Mouse (Mus musculus) bone marrow macrophage, adult 2 months (primary cell): ENCODE data around the gene Kcnq1. TPM values are rescaled to one million over a fixed set of nuclear protein-coding genes. Genes with fewer than 3 reads are reported as not detected.

ENCODE experiments used
- H3K27ac ChIP-seq: 2 replicates; pipeline ENCODE4 v1.5.1; 2012; ENCODE audit warnings: low read depth, low read length; ENCODE audit not compliant: insufficient read depth
- H3K4me1 ChIP-seq: 2 replicates; pipeline ENCODE4 v1.6.1; 2012; ENCODE audit warnings: low read length; ENCODE audit not compliant: control insufficient read depth, insufficient read depth
- H3K4me3 ChIP-seq: 2 replicates; pipeline ENCODE4 v1.5.1; 2012; ENCODE audit warnings: mild to moderate bottlenecking, low read length, moderate library complexity; ENCODE audit not compliant: insufficient read depth
- CTCF ChIP-seq: IDR thresholded peaks from 2 replicates; pipeline ENCODE4 v1.5.1; 2012; ENCODE audit warnings: low read depth, mild to moderate bottlenecking, low read length, moderate library complexity
- POLR2A ChIP-seq: IDR thresholded peaks from 2 replicates; pipeline ENCODE4 v1.6.1; 2012; ENCODE audit warnings: mild to moderate bottlenecking, low read depth, low read length, borderline replicate concordance
- polyA plus RNA-seq: library from polyadenylated mRNA; stranded (reverse); fragments of >200 nt; gene quantifications from 2 replicates; pipeline ENCODE4 v1.2.4, GENCODE M21; 2012; ENCODE audit not compliant: missing spikeins, insufficient read depth, insufficient read length

The Kcnq1 gene
- polyA plus RNA-seq, 1 experiment, result not detected

DNA sequence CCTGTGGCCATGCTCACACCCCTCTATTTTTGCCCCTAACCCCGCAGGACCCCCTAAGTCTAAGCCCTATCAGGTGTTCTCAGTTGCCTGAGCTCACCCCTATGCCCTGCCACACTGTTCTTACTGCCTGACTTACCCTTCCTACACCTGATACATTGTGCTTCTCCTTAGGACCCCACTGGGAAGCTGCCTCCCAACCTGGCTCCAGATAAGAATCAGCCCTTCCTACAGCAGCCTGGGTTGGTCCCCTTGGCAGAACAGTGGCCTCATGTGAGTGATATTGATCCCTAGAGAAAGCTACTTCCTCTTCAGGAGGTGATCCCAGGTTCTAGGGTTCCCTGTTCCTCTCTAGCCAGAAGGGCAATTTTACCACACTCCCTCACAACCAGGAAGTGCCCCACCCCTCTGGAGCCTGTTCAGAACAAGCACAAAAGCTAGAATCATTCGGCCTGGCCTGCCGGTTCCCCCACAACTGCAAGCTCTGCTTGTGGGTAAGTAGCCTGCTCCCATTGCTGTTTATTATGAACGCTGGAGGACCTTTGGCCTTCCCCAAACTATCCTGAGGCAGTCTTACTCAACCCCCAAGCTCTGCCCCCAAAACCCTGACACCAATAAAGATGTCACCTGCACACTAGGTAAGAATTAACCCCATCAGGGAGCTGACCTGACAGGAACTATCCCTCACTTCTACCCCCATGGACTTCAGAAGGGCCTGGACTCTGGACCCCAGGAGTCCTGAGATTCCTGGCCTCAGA lies 367.4 kb downstream of the Kcnq1 start, which contains the start of gene Slc22a18:
Gene Slc22a18, plus strand, starts transcription at position 390 of the 755 bp plus-strand sequence.
- Histone ChIP-seq H3K4me3 (peak within 1 kb of the TSS; percentile 44), H3K4me1 (peaks cover 3% of the 10 kb centered on the region; the same call in 1 of the 2 replicates), H3K27ac (no peak within 1 kb of the TSS)
- TF ChIP-seq POLR2A (no peak), CTCF (no peak)

DNA sequence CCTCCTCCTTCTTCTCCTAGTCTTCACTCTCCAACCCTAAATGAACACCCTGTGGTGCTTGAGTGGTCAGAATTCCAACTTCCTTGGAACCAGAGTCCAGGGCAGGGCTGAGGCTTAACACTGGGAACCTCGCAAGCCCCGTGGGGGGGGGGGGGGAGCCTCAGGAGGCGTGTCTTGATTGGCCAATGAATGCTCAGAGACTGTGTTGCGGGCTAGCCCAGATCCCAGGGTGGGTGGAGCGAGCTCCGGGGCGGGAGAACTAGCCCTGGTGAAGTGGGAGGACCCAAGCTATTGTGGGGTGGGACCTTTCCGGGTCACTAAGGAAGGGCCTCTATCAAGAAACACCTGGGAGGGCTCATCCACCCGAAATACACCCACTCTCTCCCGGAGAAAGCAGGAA lies 368.6 kb downstream of the Kcnq1 start:
- Histone ChIP-seq H3K4me1 (peaks cover 3% of the 10 kb centered on the region; the same call in 1 of the 2 replicates), H3K4me3 (no peak overlapping the region), H3K27ac (no peak overlapping the region)
- no peak for TF ChIP-seq CTCF
- TF ChIP-seq POLR2A, result no peak

DNA sequence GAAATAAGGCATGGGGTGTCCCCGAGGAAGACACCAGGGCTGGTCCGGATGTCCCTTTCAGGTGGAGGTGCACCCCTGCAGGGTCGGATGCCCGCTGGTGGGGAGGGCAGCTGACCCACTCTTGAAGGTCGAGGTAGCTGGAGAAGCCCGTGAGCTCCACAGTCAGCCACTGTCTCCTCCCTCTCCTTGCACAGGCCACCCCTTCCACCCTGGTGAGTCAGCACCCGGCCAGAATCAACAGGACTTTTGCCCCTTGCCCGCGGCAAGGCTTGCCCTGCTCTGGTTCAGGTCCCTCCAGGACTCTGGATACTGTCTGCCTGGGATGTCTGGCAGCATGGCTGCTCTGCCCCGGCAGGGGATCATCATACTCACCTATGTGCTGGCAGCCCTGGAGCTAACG lies 369.7 kb downstream of the Kcnq1 start:
- H3K4me1 ChIP-seq, result peaks cover 3% of the 10 kb centered on the region; the same call in 1 of the 2 replicates
- TF ChIP-seq CTCF (no peak), POLR2A (no peak)
- H3K4me3 ChIP-seq, result no peak overlapping the region
- H3K27ac ChIP-seq, result no peak overlapping the region

Other genes with a start within 250 kb of the Kcnq1 start
- gene Th, start 175.2 kb upstream of the Kcnq1 start, polyA plus RNA-seq, result not detected in 2 replicates
- gene Ascl2, start 137.1 kb upstream of the Kcnq1 start, polyA plus RNA-seq, result not detected in 2 replicates
- 23.9 and 25.7 TPM in 2 replicates for gene Tspan32, start 101.3 kb upstream of the Kcnq1 start, polyA plus RNA-seq
- 314 and 321 TPM in 2 replicates for gene Cd81, start 53.6 kb upstream of the Kcnq1 start, polyA plus RNA-seq
- 17.5 and 23.0 TPM in 2 replicates for gene Tssc4, start 37.1 kb upstream of the Kcnq1 start, polyA plus RNA-seq
- gene Trpm5, start 11.7 kb upstream of the Kcnq1 start, polyA plus RNA-seq, result not detected in 2 replicates